Mouse (Mus musculus) embryonic stem cell, embryonic (primary cell): Measurements from ENCODE around the gene Zfp710.

Experiments
- CTCF ChIA-PET, 4 experiments: fragments of 300-600 bp in 2 of 4; fragments of 350-600 bp in 2 of 4; sonication (Branson Sonifier 250); formaldehyde crosslinking; loops; one replicate each; lab custom pipeline; 2022; ENCODE audit warnings: inconsistent platforms in 2 of 4; lab: Charles Lee
- POLR2A ChIA-PET, 4 experiments: fragments of 300-600 bp in 2 of 4; fragments of 350-600 bp in 2 of 4; sonication (Branson Sonifier 250); formaldehyde crosslinking; loops; one replicate each; lab custom pipeline; 2022; ENCODE audit warnings: antibody characterized with exemption in 4 of 4, inconsistent platforms in 1 of 4; lab: Charles Lee

Zfp710 gene

DNA sequence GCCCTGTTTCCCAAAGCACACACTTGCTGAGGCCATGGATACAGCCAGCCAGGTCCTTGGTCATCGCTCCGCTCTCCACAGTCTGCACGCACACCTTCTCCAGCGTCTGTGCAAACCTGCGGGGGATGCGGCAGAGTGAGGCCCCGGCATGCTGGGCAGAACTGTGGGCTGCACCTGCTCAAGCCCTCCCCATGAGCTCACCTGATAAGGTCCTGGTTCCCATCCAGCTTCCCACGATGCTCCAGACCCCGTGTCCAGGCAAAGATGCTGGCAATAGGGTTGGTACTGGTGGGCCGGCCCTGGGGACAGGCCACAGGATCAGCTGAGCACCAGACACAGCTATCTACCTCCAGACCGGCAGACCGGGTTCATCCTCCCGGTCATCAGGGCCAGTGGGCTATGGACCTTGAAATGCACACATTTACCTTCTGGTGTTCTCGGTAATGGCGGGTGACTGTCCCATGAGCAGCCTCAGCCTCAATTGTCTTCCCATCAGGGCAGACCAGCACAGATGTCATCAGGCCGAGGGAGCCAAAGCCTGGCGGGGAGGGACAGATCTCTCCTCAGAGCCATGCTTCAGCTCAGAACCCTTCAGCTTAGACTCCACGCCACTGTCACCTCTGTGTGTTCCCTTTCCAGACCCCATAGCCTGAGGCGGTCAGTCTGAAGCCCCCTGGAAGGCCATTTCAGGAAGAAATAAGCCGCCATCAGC lies 71.1 kb downstream of the Zfp710 start:
- ChIA-PET CTCF (interaction anchor here (0.6 to 2.7 kb wide), 4 partner anchors 11 to 285 kb away, joined by 3 to 11 read pairs (median 4); no protein-coding TSS in a partner anchor), POLR2A (interaction anchor here (0.6 to 7.6 kb wide), 35 partner anchors 9 to 439 kb away, joined by 3 to 126 read pairs (median 5); partner anchors contain the start of genes Idh2 (in 2 of the 4), Zfp710 (in 2 of the 4) and Blm (in 1 of the 4))

DNA sequence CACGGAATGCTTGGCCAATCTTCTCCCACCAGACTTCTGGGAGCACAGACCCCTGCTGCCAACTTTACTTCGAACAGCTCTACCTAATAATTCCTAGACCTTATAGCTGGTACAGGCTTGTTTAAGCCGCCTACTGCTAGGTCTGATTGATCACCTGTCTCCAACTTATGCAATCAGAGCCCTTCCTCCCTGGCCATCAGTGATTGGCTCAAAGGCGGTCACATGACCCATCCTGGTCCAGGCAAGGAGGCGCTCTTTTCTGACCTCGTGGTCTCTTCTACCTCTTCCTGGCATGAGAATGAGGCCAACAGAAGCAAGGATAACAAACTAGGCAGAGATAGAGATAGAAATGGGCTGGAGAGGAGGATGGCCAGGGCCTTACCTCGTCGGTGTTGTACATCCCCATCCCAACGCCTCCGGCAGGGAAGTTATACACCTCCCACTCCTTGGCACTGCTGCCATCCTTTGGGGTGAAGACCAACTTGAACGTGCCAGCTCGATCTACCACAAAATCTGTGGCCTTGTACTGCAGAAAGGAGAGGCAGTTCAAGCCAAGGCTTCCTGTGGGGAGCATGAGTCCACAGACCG lies 73.9 kb downstream of the Zfp710 start:
- ChIA-PET POLR2A (interaction anchor here (0.6 to 26.4 kb wide), 21 partner anchors 11 to 149 kb away, joined by 3 to 1040 read pairs (median 4); partner anchors contain the start of genes Idh2 (in 2 of the 4), Ttll13 (in 1 of the 4) and Zfp710 (in 1 of the 4)), CTCF (interaction anchor here in 1 of 4 experiments (0.5 kb wide), 1 partner anchor 94 kb away, joined by 3 read pairs; no protein-coding TSS in a partner anchor)

DNA sequence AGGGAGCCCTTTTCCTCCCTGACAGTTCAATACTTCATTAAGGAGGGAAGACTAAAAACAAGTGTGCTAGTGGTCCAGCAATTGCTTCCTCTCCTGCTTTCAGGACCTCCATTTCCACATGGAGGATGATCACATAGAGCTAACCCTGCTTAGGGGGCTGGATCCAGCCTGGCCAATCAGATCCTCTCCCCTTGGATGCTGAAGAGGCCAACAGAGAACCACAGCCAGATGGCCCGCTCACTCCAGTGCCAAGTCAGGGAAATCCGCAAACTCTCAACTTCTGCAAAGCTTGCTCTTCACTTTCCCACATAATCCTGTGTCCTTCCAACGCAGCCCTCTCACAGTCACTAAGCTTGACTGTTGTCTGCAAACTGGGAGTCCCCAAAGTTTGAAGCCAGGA lies 78.7 kb downstream of the Zfp710 start:
- ChIA-PET POLR2A (interaction anchor here (0.6 to 26.4 kb wide), 15 partner anchors 7 to 221 kb away, joined by 3 to 1040 read pairs (median 4); partner anchors contain the start of genes Idh2 (in 3 of the 4) and Rccd1 (in 1 of the 4)), CTCF (interaction anchor here in 2 of 4 experiments (0.6 to 1.3 kb wide), 2 partner anchors 19 kb away, joined by 3 read pairs; no protein-coding TSS in a partner anchor)

- CTCF ChIA-PET = interaction anchor here in 1 of 4 experiments (1.5 kb wide), 1 partner anchor 272 kb away, joined by 4 read pairs; no protein-coding TSS in a partner anchor
- POLR2A ChIA-PET = interaction anchor here (0.5 to 26.4 kb wide), 49 partner anchors 9 to 894 kb away, joined by 3 to 1040 read pairs (median 4); partner anchors contain the start of genes Idh2 (in 3 of the 4), Zfp710 (in 2 of the 4), Prc1 (in 1 of the 4) and Sema4b (in 1 of the 4)
Observed at GRCm38 (mm10) chr7:80105637-80106390, 81.2 kb downstream of the Zfp710 start.

DNA sequence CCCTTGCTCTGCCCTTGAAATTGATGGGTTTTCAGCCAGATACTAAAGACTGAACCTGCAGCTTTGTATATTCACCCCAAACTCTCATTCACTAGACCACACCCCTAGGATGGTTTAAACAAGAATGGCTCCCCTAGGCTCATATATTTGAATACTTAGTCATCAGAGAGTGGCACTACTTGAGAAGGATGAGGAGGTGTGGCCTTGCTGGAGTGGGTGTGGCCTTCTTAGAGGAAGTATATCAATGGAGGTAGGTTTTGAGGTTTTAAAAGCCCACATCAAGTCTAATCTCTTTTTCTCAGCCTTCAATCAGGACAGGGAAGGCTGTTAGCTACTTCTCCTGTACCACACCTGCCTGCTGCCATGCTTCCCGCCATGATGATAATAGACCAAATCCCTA lies 81.8 kb downstream of the Zfp710 start:
- ChIA-PET CTCF (interaction anchor here in 1 of 4 experiments (1.5 kb wide), 1 partner anchor 271 kb away, joined by 4 read pairs; no protein-coding TSS in a partner anchor), POLR2A (interaction anchor here (0.6 to 26.4 kb wide), 37 partner anchors 8 to 895 kb away, joined by 3 to 1040 read pairs (median 5); partner anchors contain the start of genes Idh2 (in 3 of the 4), Zfp710 (in 2 of the 4), Prc1 (in 1 of the 4) and Sema4b (in 1 of the 4))

GRCm38 (mm10) chr7:80111066-80112045 lies 86.7 kb downstream of the Zfp710 start:
- POLR2A ChIA-PET = interaction anchor here (0.6 to 27.6 kb wide), 63 partner anchors 1 to 471 kb away, joined by 3 to 1040 read pairs (median 4); partner anchors contain the start of genes Zfp710 (in 2 of the 4), Ap3s2 (in 1 of the 4), Cib1 (in 1 of the 4) and Gdpgp1 (in 1 of the 4)
- CTCF ChIA-PET = interaction anchor here in 3 of 4 experiments (0.6 to 2.2 kb wide), 6 partner anchors 8 to 230 kb away, joined by 3 to 11 read pairs (median 3); no protein-coding TSS in a partner anchor

DNA sequence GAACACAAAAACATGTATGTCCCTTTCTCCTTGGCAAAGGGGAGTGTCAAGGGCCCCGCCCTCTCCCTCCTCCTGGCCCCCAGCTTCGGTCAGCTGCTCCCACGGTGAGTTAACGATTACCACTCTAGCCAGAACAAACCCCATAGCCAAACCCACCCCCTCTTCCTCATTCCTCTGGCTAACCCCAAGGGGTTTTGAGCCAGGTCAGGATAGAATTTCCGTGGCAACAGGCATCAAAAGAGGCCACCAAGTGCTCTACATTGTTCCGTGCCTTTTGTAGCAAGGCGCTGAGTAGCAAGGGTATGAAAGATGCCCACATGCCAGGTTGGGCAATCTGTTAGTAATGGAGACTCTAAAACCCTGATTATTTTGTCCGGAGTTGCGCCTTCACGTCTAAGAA lies 89.4 kb downstream of the Zfp710 start:
- POLR2A ChIA-PET = interaction anchor here (0.7 to 27.6 kb wide), 57 partner anchors 3 to 459 kb away, joined by 3 to 1040 read pairs (median 6); partner anchors contain the start of genes Cib1 (in 3 of the 4), Gdpgp1 (in 3 of the 4), Zfp710 (in 2 of the 4) and Idh2 (in 1 of the 4)
- CTCF ChIA-PET = interaction anchor here (1.0 to 2.3 kb wide), 7 partner anchors 9 to 264 kb away, joined by 3 to 12 read pairs (median 4); no protein-coding TSS in a partner anchor

GRCm38 (mm10) chr7:80114451-80115223 lies 90.0 kb downstream of the Zfp710 start:
- ChIA-PET CTCF (interaction anchor here (1.0 to 2.3 kb wide), 11 partner anchors 9 to 264 kb away, joined by 3 to 12 read pairs (median 4); no protein-coding TSS in a partner anchor), POLR2A (interaction anchor here (0.6 to 27.6 kb wide), 113 partner anchors 4 to 1097 kb away, joined by 3 to 1040 read pairs (median 4); partner anchors contain the start of genes Cib1 (in 3 of the 4), Gdpgp1 (in 3 of the 4), Blm (in 2 of the 4) and Rccd1 (in 2 of the 4))

DNA sequence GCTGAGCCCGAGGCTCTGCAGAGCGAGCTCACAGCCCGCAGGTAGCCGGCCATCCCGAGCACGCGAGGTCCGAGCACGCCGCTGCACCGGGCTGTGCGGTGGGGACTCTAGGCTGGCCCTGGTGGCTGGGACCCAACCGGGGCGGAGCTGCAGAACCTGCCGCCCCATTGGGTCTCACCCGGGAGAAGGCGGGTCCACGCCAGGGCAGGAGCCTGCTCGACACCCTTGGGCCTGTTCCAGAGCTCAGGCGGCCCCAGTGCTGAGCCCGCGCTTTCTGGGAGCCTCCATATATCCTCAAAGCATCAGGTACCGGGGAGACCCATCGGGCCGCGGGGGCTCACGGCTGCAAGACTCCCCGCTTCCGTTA lies 90.6 kb downstream of the Zfp710 start, which contains the start of gene Idh2:
TSS of gene Idh2 (minus strand) at position 169 of the 367 bp plus-strand sequence.
- ChIA-PET POLR2A (interaction anchor here (0.5 to 27.6 kb wide), 110 partner anchors 4 to 1096 kb away, joined by 3 to 1040 read pairs (median 4); partner anchors contain the start of genes Cib1 (in 3 of the 4), Gdpgp1 (in 3 of the 4), Rccd1 (in 3 of the 4) and Zfp710 (in 3 of the 4)), CTCF (interaction anchor here in 3 of 4 experiments (0.6 to 2.3 kb wide), 10 partner anchors 11 to 420 kb away, joined by 3 to 12 read pairs (median 4); partner anchors contain the start of gene Blm (in 1 of the 3))

- POLR2A ChIA-PET = interaction anchor here (0.5 to 27.6 kb wide), 43 partner anchors 5 to 831 kb away, joined by 3 to 1040 read pairs (median 9); partner anchors contain the start of genes Cib1 (in 2 of the 4), Gdpgp1 (in 2 of the 4), Zfp710 (in 2 of the 4) and Blm (in 1 of the 4)
Observed at GRCm38 (mm10) chr7:80116158-80116557, 91.5 kb downstream of the Zfp710 start.

GRCm38 (mm10) chr7:80119198-80119597 lies 94.6 kb downstream of the Zfp710 start:
- POLR2A ChIA-PET = interaction anchor here (0.6 to 27.6 kb wide), 14 partner anchors 3 to 242 kb away, joined by 3 to 1040 read pairs (median 10); partner anchors contain the start of gene Idh2 (in 1 of the 4)
- CTCF ChIA-PET = interaction anchor here in 3 of 4 experiments (0.5 to 1.4 kb wide), 3 partner anchors 9 to 253 kb away, joined by 3 to 11 read pairs (median 3); no protein-coding TSS in a partner anchor

More at GRCm38 (mm10) chr7:80116158-80116557, 91.5 kb downstream of the Zfp710 start:
- CTCF ChIA-PET = interaction anchor here in 3 of 4 experiments (0.5 to 2.3 kb wide), 4 partner anchors 15 to 323 kb away, joined by 3 to 12 read pairs (median 4); no protein-coding TSS in a partner anchor

DNA sequence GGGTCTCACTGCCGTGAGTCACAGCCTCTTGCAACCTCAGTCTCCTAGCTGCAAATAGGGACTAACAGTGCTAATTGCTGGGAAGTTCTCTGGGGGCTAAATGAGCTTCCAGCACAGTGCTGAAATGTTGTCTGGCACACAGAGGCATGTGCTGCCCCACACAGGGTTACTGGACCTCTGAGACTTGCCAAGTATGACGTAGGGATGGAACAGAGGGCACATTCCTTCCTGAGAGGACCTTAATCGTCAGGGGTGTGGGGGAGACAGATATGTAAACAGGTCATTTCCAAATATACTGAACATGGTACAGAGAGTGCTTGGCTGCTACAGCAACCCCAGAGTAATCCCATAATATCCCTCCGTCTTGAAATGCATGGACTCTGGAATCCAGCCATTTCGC lies 96.5 kb downstream of the Zfp710 start:
- ChIA-PET CTCF (interaction anchor here in 2 of 4 experiments (0.5 to 0.6 kb wide), 2 partner anchors 12 to 266 kb away, joined by 6 to 9 read pairs; no protein-coding TSS in a partner anchor), POLR2A (interaction anchor here in 3 of 4 experiments (0.6 to 27.6 kb wide), 10 partner anchors 1 to 78 kb away, joined by 3 to 1040 read pairs (median 14); partner anchors contain the start of gene Idh2 (in 1 of the 3))

GRCm38 (mm10) chr7:80123115-80123514 lies 98.5 kb downstream of the Zfp710 start:
- CTCF ChIA-PET = interaction anchor here in 1 of 4 experiments (0.9 kb wide), 1 partner anchor 9 kb away, joined by 4 read pairs; no protein-coding TSS in a partner anchor
- POLR2A ChIA-PET = interaction anchor here in 3 of 4 experiments (0.6 to 27.6 kb wide), 17 partner anchors 1 to 485 kb away, joined by 3 to 1040 read pairs (median 5); partner anchors contain the start of genes Idh2 (in 3 of the 3), Rccd1 (in 1 of the 3) and Zfp710 (in 1 of the 3)

DNA sequence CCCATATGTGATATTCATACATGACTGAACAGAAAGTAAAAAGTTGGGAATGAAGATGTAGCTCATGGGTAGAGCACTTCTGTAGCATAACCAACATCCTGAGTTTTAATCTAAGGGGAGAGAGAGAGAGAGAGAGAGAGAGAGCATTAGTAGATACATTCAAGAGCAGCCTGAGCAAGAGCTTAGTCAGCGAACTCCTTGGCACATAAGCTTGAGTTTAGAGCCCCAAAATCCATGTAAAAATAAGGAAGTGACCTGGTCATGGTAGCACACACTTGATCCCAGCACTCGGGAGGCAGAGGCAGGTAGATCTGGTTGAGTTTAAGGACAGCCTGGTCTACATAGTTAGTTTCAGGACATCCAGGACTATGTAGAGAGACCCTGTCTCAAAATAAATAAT lies 99.1 kb downstream of the Zfp710 start:
- CTCF ChIA-PET = interaction anchor here in 2 of 4 experiments (0.7 to 0.9 kb wide), 2 partner anchors 9 to 68 kb away, joined by 3 to 4 read pairs; no protein-coding TSS in a partner anchor
- POLR2A ChIA-PET = interaction anchor here in 3 of 4 experiments (0.6 to 27.6 kb wide), 13 partner anchors 2 to 205 kb away, joined by 3 to 1040 read pairs (median 6); partner anchors contain the start of genes Idh2 (in 3 of the 3) and Rccd1 (in 1 of the 3)
